Mouse (Mus musculus) left cerebral cortex, adult 18-20 months (tissue): ENCODE measurements around the gene Gm17469. TPM values are rescaled to one million over a fixed set of nuclear protein-coding genes. Genes with fewer than 3 reads are reported as not detected.
"Not testable (repeated sequence)": the region's sequence is repeated elsewhere in the genome, so short reads cannot be mapped to it uniquely, and the experiment has no call there.

ENCODE experiments used
- DNase-seq, 2 experiments: peaks; one replicate each; pipeline ENCODE4 v3.0.0; 2021 to 2022; ENCODE audit warnings: low spot score in 2 of 2, mixed read lengths in 1 of 2
- long read RNA-seq, 2 experiments: library from polyadenylated mRNA; stranded (forward); transcript quantifications; one replicate each; pipeline ENCODE4 v2.0.0; 2021
- total RNA-seq, 2 experiments: library from RNA; stranded (reverse); gene quantifications; 2 replicates each; pipeline ENCODE4 v1.2.3; 2021

The Gm17469 gene
- total RNA-seq, result not detected
- long read RNA-seq, experiment 1, result 0 reads
- long read RNA-seq, experiment 2, result 0 reads

GRCm38 (mm10) chrX:124629593-124629992 is at the start of gene Gm17469:
Gm17469 (plus strand) TSS chrX:124629893.
- not testable (repeated sequence) for DNase-seq

Other genes with a start within 250 kb of the Gm17469 start
- not detected for gene Gm17584, start 129.3 kb upstream of the Gm17469 start, total RNA-seq